Mouse (Mus musculus) limb, embryonic 12.5 days (tissue): ENCODE results near the gene Cmtm6. TPM values are rescaled to one million over a fixed set of nuclear protein-coding genes. Genes with fewer than 3 reads are reported as not detected.
"Not testable (repeated sequence)": the region's sequence is repeated elsewhere in the genome, so short reads cannot be mapped to it uniquely, and the experiment has no call there.

Source experiments
- ATAC-seq: fragments of 200-750 bp; cut with Nextera tagmentation; 2 replicates; pipeline ENCODE4 v1.8.0; 2017; ENCODE audit warnings: low read depth, moderate TSS enrichment; ENCODE audit not compliant: insufficient number of reproducible peaks, insufficient read depth, low FRiP score, low TSS enrichment
- H3K27ac ChIP-seq: fragments of 300-500 bp; sonication (generic); 2 replicates; pipeline ENCODE4 v1.5.1; 2016; ENCODE audit warnings: mild to moderate bottlenecking, moderate library complexity
- H3K27me3 ChIP-seq: fragments of 300-500 bp; sonication (generic); 2 replicates; pipeline ENCODE4 v1.6.1; 2016; ENCODE audit warnings: mild to moderate bottlenecking, moderate library complexity
- H3K36me3 ChIP-seq: fragments of 300-500 bp; sonication (generic); 2 replicates; pipeline ENCODE4 v1.6.1; 2016; ENCODE audit warnings: mild to moderate bottlenecking, moderate library complexity
- H3K4me1 ChIP-seq: fragments of 300-500 bp; sonication (generic); replicated peaks from 2 replicates; pipeline ENCODE4 v1.6.1; 2016
- H3K4me2 ChIP-seq: fragments of 300-500 bp; sonication (generic); 2 replicates; pipeline ENCODE4 v1.6.1; 2016; ENCODE audit warnings: mild to moderate bottlenecking, moderate library complexity
- H3K4me3 ChIP-seq: fragments of 300-500 bp; sonication (generic); replicated peaks from 2 replicates; pipeline ENCODE4 v1.5.1; 2016; ENCODE audit warnings: mild to moderate bottlenecking
- H3K9ac ChIP-seq: fragments of 300-500 bp; sonication (generic); replicated peaks from 2 replicates; pipeline ENCODE4 v1.6.1; 2016; ENCODE audit warnings: mild to moderate bottlenecking, moderate library complexity
- H3K9me3 ChIP-seq: fragments of 300-500 bp; sonication (generic); 2 replicates; pipeline ENCODE4 v1.6.1; 2016; ENCODE audit warnings: mild to moderate bottlenecking, moderate library complexity
- WGBS: fragments of 180-500 bp; shearing (Covaris S2); methylation state at CpG from one replicate; pipeline ENCODE4 v1.1.7; 2016; 5-methylcytosine and 5-hydroxymethylcytosine counted together
- polyA plus RNA-seq: library from polyadenylated mRNA; unstranded; fragments of >200 nt; fragmentation: Nextera tagmentation; extraction: Ambion mirVana; gene quantifications from 2 replicates; pipeline ENCODE4 v1.2.1, GENCODE M21; 2016

The Cmtm6 gene
- polyA plus RNA-seq, 1 experiment from 2014 or later = 24.9 TPM

DNA sequence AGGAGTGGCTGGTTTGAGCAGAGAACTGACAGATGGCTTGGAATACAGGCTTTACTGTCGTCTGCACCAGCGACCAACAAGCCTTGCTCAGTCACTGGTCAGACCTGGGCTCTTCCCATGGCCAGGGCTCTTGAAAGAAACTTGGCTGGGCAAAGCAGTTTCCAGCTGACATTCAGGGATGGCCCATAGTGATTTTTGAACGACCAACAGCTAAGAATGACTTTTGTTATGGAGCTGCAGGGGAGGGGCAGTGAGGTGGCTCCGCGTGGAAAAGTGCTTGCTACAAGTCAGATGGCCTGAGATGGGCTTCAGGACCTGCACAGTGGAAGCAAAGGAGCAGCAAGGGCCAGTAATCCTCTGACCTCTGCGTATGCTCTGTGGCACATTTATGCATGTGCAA lies 31.7 kb upstream of the Cmtm6 start:
- H3K27ac ChIP-seq = no peak overlapping the region

GRCm38 (mm10) chr9:114699882-114700665 lies 30.8 kb upstream of the Cmtm6 start:
- H3K9ac ChIP-seq = no peak overlapping the region
- no peak overlapping the region for H3K4me3 ChIP-seq
- no peak overlapping the region for H3K27ac ChIP-seq
- no peaks in the 10 kb centered on the region for H3K9me3 ChIP-seq
- WGBS = 93% methylated on average over 14 of the region's 16 CpGs
- H3K27me3 ChIP-seq = no peaks in the 10 kb centered on the region
- H3K4me2 ChIP-seq = no peak overlapping the region
- peaks cover 33% of the 10 kb centered on the region for H3K36me3 ChIP-seq
- no peaks in the 10 kb centered on the region for H3K4me1 ChIP-seq
- no peak for ATAC-seq

More for the DNA sequence above, 31.7 kb upstream of the Cmtm6 start:
- no peaks in the 10 kb centered on the region for H3K4me1 ChIP-seq
- no peak overlapping the region for H3K9ac ChIP-seq
- no peaks in the 10 kb centered on the region for H3K9me3 ChIP-seq
- no peak overlapping the region for H3K4me3 ChIP-seq
- no peak for ATAC-seq
- H3K4me2 ChIP-seq = no peak overlapping the region
- H3K27me3 ChIP-seq = no peaks in the 10 kb centered on the region
- WGBS = 84% methylated on average over 6 of the region's 6 CpGs
- H3K36me3 ChIP-seq = peaks cover 37% of the 10 kb centered on the region

GRCm38 (mm10) chr9:114701031-114701430 lies 29.9 kb upstream of the Cmtm6 start:
- H3K27me3 ChIP-seq = no peaks in the 10 kb centered on the region
- H3K27ac ChIP-seq = no peak overlapping the region
- no peak overlapping the region for H3K4me3 ChIP-seq
- H3K4me1 ChIP-seq = no peaks in the 10 kb centered on the region
- H3K4me2 ChIP-seq = no peak overlapping the region
- no peak for ATAC-seq
- H3K9me3 ChIP-seq = no peaks in the 10 kb centered on the region
- no peak overlapping the region for H3K9ac ChIP-seq
- WGBS = 89% methylated on average over 2 of the region's 2 CpGs
- H3K36me3 ChIP-seq = peaks cover 40% of the 10 kb centered on the region

DNA sequence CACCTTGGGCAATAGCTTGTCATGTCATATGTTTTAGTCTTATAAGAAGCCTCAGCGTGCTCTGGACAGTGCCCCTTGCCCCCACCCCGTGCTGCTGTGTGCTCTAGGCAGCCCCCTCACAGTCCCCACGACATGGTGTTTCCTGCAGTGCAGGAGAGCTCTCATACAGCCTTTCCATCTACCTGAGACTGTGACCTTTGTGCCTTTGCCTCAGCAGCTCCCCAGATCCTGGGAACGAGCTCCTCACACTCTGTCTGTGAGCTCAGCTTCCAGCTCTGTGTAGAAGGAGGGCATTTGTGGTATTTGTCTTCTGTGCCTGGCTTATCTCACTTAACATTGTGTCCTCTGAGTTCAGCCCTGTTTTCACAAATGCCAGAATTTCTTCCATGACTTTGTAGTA lies 29.0 kb upstream of the Cmtm6 start:
- Histone ChIP-seq H3K9ac (no peak overlapping the region), H3K36me3 (peaks cover 43% of the 10 kb centered on the region), H3K9me3 (no peaks in the 10 kb centered on the region), H3K4me1 (no peaks in the 10 kb centered on the region), H3K4me2 (no peak overlapping the region), H3K27ac (no peak overlapping the region), H3K27me3 (no peaks in the 10 kb centered on the region), H3K4me3 (no peak overlapping the region)
- ATAC-seq = no peak
- 92% methylated on average over 4 of the region's 4 CpGs for WGBS

DNA sequence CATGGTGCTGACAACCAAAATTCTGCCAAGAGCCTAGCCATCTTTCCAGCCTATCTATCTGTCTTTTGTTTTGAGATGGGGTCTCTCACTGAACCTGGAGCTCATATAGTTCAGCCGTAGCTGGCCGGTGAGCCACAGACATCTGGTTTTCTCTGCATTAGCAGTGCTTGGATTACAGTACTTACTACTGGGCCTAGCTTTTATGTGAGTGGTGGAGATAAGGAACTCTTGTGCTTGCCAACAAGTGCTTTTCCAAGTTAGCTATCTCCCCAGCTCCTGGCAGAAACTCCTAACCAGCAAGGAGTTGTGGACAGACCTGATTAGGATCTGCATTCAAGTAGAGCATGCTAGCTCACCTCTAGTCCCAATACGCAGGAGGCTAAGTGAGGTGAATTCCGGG lies 23.1 kb upstream of the Cmtm6 start:
- Histone ChIP-seq H3K9me3 (no peaks in the 10 kb centered on the region), H3K27me3 (no peaks in the 10 kb centered on the region), H3K36me3 (peaks cover 77% of the 10 kb centered on the region), H3K27ac (no peak overlapping the region), H3K4me2 (no peak overlapping the region), H3K4me3 (no peak overlapping the region), H3K9ac (no peak overlapping the region), H3K4me1 (no peaks in the 10 kb centered on the region)
- ATAC-seq = no peak
- 92% methylated on average over 4 of the region's 4 CpGs for WGBS

DNA sequence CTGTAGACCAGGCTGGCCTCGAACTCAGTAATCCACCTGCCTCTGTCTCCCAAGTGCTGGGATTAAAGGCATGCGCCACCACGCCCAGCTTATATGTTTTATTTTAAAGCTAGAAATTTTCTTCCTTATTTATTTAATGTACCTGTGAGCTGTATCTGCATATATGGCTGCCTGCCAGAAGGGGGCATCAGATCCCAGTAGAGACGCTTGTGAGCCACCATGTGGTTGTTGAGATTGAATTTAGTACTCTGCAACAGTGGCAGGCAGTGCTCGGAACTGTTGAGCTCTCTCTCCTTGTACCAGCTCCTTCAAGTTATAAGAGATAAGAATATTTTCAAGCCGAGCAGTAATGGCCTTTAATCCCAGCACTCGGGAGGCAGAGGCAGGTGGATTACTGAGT lies 20.6 kb upstream of the Cmtm6 start:
- WGBS = 82% methylated on average over 7 of the region's 7 CpGs
- H3K27ac ChIP-seq = no peak overlapping the region
- H3K4me3 ChIP-seq = no peak overlapping the region
- peaks cover 94% of the 10 kb centered on the region for H3K36me3 ChIP-seq
- ATAC-seq = no peak
- H3K27me3 ChIP-seq = no peaks in the 10 kb centered on the region
- no peak overlapping the region for H3K9ac ChIP-seq
- no peaks in the 10 kb centered on the region for H3K9me3 ChIP-seq
- no peaks in the 10 kb centered on the region for H3K4me1 ChIP-seq
- H3K4me2 ChIP-seq = no peak overlapping the region

DNA sequence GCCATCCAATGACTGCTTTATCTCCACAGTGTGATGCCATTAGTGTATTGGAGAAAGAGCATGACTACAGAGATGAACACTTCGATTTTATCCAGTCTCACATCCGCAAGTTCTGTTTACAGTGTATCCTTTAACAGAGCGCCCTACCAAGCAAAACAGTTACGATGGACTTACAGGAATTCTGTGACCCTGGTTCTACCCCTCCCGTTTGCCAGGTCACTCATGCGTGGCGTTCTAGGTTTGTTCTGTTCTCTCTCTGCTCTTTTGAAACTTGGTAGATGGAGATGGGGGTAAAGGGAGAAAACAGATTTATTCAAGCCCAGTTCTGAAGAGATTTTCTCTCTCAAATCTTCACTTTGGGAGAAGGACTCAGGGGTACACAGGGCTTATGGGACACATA lies 17.4 kb upstream of the Cmtm6 start:
- no peaks in the 10 kb centered on the region for H3K4me1 ChIP-seq
- no peak overlapping the region for H3K4me3 ChIP-seq
- no peaks in the 10 kb centered on the region for H3K9me3 ChIP-seq
- H3K4me2 ChIP-seq = no peak overlapping the region
- H3K27ac ChIP-seq = no peak overlapping the region
- peaks cover 95% of the 10 kb centered on the region for H3K36me3 ChIP-seq
- H3K27me3 ChIP-seq = no peaks in the 10 kb centered on the region
- 92% methylated on average over 7 of the region's 7 CpGs for WGBS
- no peak for ATAC-seq
- no peak overlapping the region for H3K9ac ChIP-seq

- WGBS = 84% methylated on average over 18 of the region's 18 CpGs
- ATAC-seq = no peak
- no peaks in the 10 kb centered on the region for H3K4me1 ChIP-seq
- no peak overlapping the region for H3K27ac ChIP-seq
- no peak overlapping the region for H3K9ac ChIP-seq
- no peaks in the 10 kb centered on the region for H3K9me3 ChIP-seq
- H3K4me2 ChIP-seq = no peak overlapping the region
- H3K36me3 ChIP-seq = peaks cover 98% of the 10 kb centered on the region
- no peak overlapping the region for H3K4me3 ChIP-seq
- H3K27me3 ChIP-seq = no peaks in the 10 kb centered on the region
Observed at GRCm38 (mm10) chr9:114716677-114717331, 14.1 kb upstream of the Cmtm6 start.

- Histone ChIP-seq H3K4me3 (no peak overlapping the region), H3K4me1 (peaks cover 6% of the 10 kb centered on the region), H3K36me3 (peaks cover 32% of the 10 kb centered on the region), H3K9ac (no peak overlapping the region), H3K27ac (no peak overlapping the region), H3K9me3 (no peaks in the 10 kb centered on the region), H3K4me2 (no peak overlapping the region), H3K27me3 (no peaks in the 10 kb centered on the region)
- WGBS = 9% methylated on average over 3 of the region's 3 CpGs
- ATAC-seq = no peak
Observed at GRCm38 (mm10) chr9:114727315-114727714, 3.6 kb upstream of the Cmtm6 start.

- ATAC-seq, H3K4me3 ChIP-seq, H3K27ac ChIP-seq, H3K27me3 ChIP-seq, H3K4me2 ChIP-seq, H3K9me3 ChIP-seq, H3K9ac ChIP-seq: not testable (repeated sequence)
- Histone ChIP-seq H3K4me1 (peaks cover 13% of the 10 kb centered on the region), H3K36me3 (peaks cover 21% of the 10 kb centered on the region)
- WGBS = 76% methylated on average over 2 of the region's 2 CpGs
Observed at GRCm38 (mm10) chr9:114728432-114728831, 2.5 kb upstream of the Cmtm6 start.

- Histone ChIP-seq H3K27ac (no peak overlapping the region), H3K9me3 (no peaks in the 10 kb centered on the region), H3K9ac (no peak overlapping the region), H3K36me3 (peaks cover 5% of the 10 kb centered on the region; the same call in 1 of the 2 replicates), H3K27me3 (no peaks in the 10 kb centered on the region), H3K4me2 (peak overlapping the region; percentile 74), H3K4me1 (peaks cover 13% of the 10 kb centered on the region), H3K4me3 (peak overlapping the region; percentile 86)
- 34% methylated on average over 26 of the region's 30 CpGs for WGBS
- no peak for ATAC-seq
Observed at GRCm38 (mm10) chr9:114729911-114730805, 758 bp upstream of the Cmtm6 start.
